Mouse (Mus musculus): ENCODE results near the gene Vwf. TPM values are rescaled to one million over a fixed set of nuclear protein-coding genes. Genes with fewer than 3 reads are reported as not detected.

Gene Vwf
- total and polyA plus RNA-seq, 3 experiments = 0.05 to 0.22 TPM; not detected in 1

DNA sequence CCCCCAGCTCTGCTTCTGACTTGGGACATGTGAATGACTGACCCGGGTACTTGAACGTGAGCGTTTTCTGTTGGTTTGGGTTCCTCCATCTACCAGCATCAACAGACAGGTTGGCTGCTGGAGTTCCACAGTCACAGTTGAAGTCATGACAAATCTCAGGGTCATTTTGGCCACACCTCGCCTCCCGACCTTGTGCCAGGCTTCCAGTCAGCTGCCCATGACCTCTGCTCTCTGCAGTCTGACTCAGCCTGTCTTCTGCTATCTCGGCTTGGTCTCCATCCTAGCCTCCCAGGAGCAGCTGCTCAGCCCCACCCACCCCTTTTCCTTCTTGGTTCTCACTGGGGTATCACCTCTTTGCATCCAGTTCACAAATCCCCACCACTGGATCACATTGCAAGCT, 182.9 kb downstream of the Vwf start:
- Histone ChIP-seq H3K36me3 (replicated peaks) (no peaks in the 10 kb centered on the region), H3K4me3 (ENCODE audit: low read depth, low read length) (no peak overlapping the region), H3K27me3 (ENCODE audit: insufficient read depth, low read length) (no peaks in the 10 kb centered on the region), H3K9me3 (replicated peaks) (peaks cover 59% of the 10 kb centered on the region), H3K4me1 (ENCODE audit: insufficient read depth, low read depth, low read length) (no peaks in the 10 kb centered on the region)
- TF ChIP-seq POLR2AphosphoS5 (IDR thresholded peaks at IDR 0.05; ENCODE audit: insufficient replicate concordance, low read depth, low read length) (no peak), GATA1 (IDR thresholded peaks at IDR 0.05; ENCODE audit: borderline replicate concordance, low read length) (no peak), TAL1 (conservative IDR thresholded peaks at IDR 0.05; ENCODE audit: low read depth, low read length) (no peak), CTCF (IDR thresholded peaks at IDR 0.05; ENCODE audit: low read depth, low read length) (no peak), GATA2 (IDR thresholded peaks at IDR 0.05; ENCODE audit: borderline replicate concordance, low read depth, low read length) (no peak)
- ATAC-seq (ENCODE audit: extremely low read depth, insufficient number of reproducible peaks, low FRiP score, poor library complexity, severe bottlenecking) (no peak), DNase-seq (ENCODE audit: low spot score) (no peak)

DNA sequence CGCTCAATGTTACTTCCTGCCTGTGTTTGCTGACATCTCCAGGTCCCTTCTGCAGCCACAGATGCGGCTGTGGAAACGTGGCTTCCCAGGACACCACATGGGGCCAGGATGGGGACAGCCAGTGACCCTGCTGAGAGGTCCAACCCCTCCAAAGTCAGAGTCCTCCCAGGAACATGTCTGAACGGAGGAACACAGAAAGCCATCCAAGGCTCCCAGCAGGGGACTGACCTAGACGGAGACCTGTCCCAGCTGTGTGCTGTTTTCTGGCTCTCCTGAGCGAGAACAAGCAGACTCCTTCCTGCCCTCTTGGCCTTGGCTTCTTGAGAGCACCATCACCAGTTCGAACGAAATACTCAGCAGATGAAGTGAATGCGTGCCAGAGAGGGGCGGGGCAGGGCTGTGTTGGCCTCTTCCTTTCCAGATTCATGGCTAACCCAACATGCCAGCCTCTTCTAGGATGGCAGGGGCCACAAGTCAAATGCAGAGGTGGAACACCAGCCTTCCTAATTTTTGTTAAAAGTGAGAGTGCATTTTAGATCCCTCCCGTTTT, 183.5 kb downstream of the Vwf start:
- no peak for ATAC-seq (ENCODE audit: extremely low read depth, insufficient number of reproducible peaks, low FRiP score, poor library complexity, severe bottlenecking)
- H3K4me1 ChIP-seq (ENCODE audit: insufficient read depth, low read depth, low read length) = no peaks in the 10 kb centered on the region
- TF ChIP-seq CTCF (IDR thresholded peaks at IDR 0.05; ENCODE audit: low read depth, low read length) = no peak
- TF ChIP-seq POLR2AphosphoS5 (IDR thresholded peaks at IDR 0.05; ENCODE audit: insufficient replicate concordance, low read depth, low read length) = no peak
- TF ChIP-seq GATA2 (IDR thresholded peaks at IDR 0.05; ENCODE audit: borderline replicate concordance, low read depth, low read length) = no peak
- no peak for TF ChIP-seq TAL1 (conservative IDR thresholded peaks at IDR 0.05; ENCODE audit: low read depth, low read length)
- TF ChIP-seq GATA1 (IDR thresholded peaks at IDR 0.05; ENCODE audit: borderline replicate concordance, low read length) = no peak
- DNase-seq (ENCODE audit: low spot score) = no peak
- H3K36me3 ChIP-seq (replicated peaks) = no peaks in the 10 kb centered on the region
- H3K9me3 ChIP-seq (replicated peaks) = peaks cover 59% of the 10 kb centered on the region
- no peaks in the 10 kb centered on the region for H3K27me3 ChIP-seq (ENCODE audit: insufficient read depth, low read length)
- H3K4me3 ChIP-seq (ENCODE audit: low read depth, low read length) = no peak overlapping the region

Other genes starting within 250 kb of the Vwf start
- gene Ltbr, start 232.9 kb upstream of the Vwf start, total RNA-seq (2014; fragmentation: Nextera tagmentation) = not detected in 2 replicates
- not detected in 2 replicates for gene Ltbr, start 232.9 kb upstream of the Vwf start, total RNA-seq (2017)
- 0.03 TPM in 1 of 2 replicates, not detected in the other for gene Ltbr, start 232.9 kb upstream of the Vwf start, polyA plus RNA-seq (2012)
- not detected in 2 replicates for gene Scnn1a, start 226.1 kb upstream of the Vwf start, total RNA-seq (2014; fragmentation: Nextera tagmentation)
- gene Scnn1a, start 226.1 kb upstream of the Vwf start, total RNA-seq (2017) = 0.06 and 0.16 TPM in 2 replicates
- gene Scnn1a, start 226.1 kb upstream of the Vwf start, polyA plus RNA-seq (2012) = 0.01 TPM in 1 of 2 replicates, not detected in the other
- not detected in 2 replicates for gene Tnfrsf1a, start 197.4 kb upstream of the Vwf start, total RNA-seq (2014; fragmentation: Nextera tagmentation)
- not detected in 2 replicates for gene Tnfrsf1a, start 197.4 kb upstream of the Vwf start, total RNA-seq (2017)
- 0.04 TPM in 1 of 2 replicates, not detected in the other for gene Tnfrsf1a, start 197.4 kb upstream of the Vwf start, polyA plus RNA-seq (2012)
- not detected in 2 replicates for gene Plekhg6, start 166.0 kb upstream of the Vwf start, total RNA-seq (2014; fragmentation: Nextera tagmentation)
- gene Plekhg6, start 166.0 kb upstream of the Vwf start, total RNA-seq (2017) = not detected in 2 replicates
- gene Plekhg6, start 166.0 kb upstream of the Vwf start, polyA plus RNA-seq (2012) = not detected in 2 replicates
- gene Cd9, start 52.0 kb upstream of the Vwf start, total RNA-seq (2014; fragmentation: Nextera tagmentation) = not detected in 2 replicates
- gene Cd9, start 52.0 kb upstream of the Vwf start, total RNA-seq (2017) = not detected in 2 replicates
- gene Cd9, start 52.0 kb upstream of the Vwf start, polyA plus RNA-seq (2012) = not detected in 2 replicates
- not detected in 2 replicates for gene Ano2, start 143.6 kb downstream of the Vwf start, total RNA-seq (2014; fragmentation: Nextera tagmentation)
- 0.05 TPM in 1 of 2 replicates, not detected in the other for gene Ano2, start 143.6 kb downstream of the Vwf start, total RNA-seq (2017)
- gene Ano2, start 143.6 kb downstream of the Vwf start, polyA plus RNA-seq (2012) = not detected in 2 replicates